Mouse (Mus musculus) midbrain, embryonic 13.5 days (tissue): ENCODE measurements at regions not wholly inside any gene's neighbourhood (a gene's known extent, or its start where the extent isn't known, plus 50 kb on each side); places are given as distances from the start of the nearest gene placed in this dataset.

Source experiments
- ATAC-seq: fragments of 200-750 bp; cut with Nextera tagmentation; 2 replicates; pipeline ENCODE4 v1.8.0; 2017; ENCODE audit warnings: mild to moderate bottlenecking, moderate TSS enrichment, moderate library complexity
- H3K27ac ChIP-seq: fragments of 300-500 bp; sonication (generic); 2 replicates; pipeline ENCODE4 v1.5.1; 2015; ENCODE audit warnings: inconsistent platforms, mild to moderate bottlenecking, moderate library complexity
- H3K27me3 ChIP-seq: fragments of 300-500 bp; sonication (generic); 2 replicates; pipeline ENCODE4 v1.6.1; 2015; ENCODE audit warnings: mild to moderate bottlenecking, inconsistent platforms
- H3K36me3 ChIP-seq: fragments of 300-500 bp; sonication (generic); 2 replicates; pipeline ENCODE4 v1.6.1; 2015; ENCODE audit warnings: mild to moderate bottlenecking, inconsistent platforms
- H3K4me1 ChIP-seq: fragments of 300-500 bp; sonication (generic); replicated peaks from 2 replicates; pipeline ENCODE4 v1.6.1; 2015; ENCODE audit warnings: inconsistent platforms
- H3K4me2 ChIP-seq: fragments of 300-500 bp; sonication (generic); replicated peaks from 2 replicates; pipeline ENCODE4 v1.6.1; 2015; ENCODE audit warnings: moderate library complexity, mild to moderate bottlenecking, inconsistent platforms
- H3K4me3 ChIP-seq: fragments of 300-500 bp; sonication (generic); replicated peaks from 2 replicates; pipeline ENCODE4 v1.5.1; 2015; ENCODE audit warnings: mild to moderate bottlenecking, inconsistent platforms
- H3K9ac ChIP-seq: fragments of 300-500 bp; sonication (generic); replicated peaks from 2 replicates; pipeline ENCODE4 v1.6.1; 2015; ENCODE audit warnings: mild to moderate bottlenecking, inconsistent platforms
- H3K9me3 ChIP-seq: fragments of 300-500 bp; sonication (generic); 2 replicates; pipeline ENCODE4 v1.6.1; 2016; ENCODE audit warnings: mild to moderate bottlenecking, inconsistent platforms
- WGBS: fragments of 180-500 bp; shearing (Covaris S2); methylation state at CpG from one replicate; pipeline ENCODE4 v1.1.7; 2015; 5-methylcytosine and 5-hydroxymethylcytosine counted together

GRCm38 (mm10) chr10:8100489-8100888, 144.5 kb upstream of the Tab2 start:
- Histone ChIP-seq H3K27ac (no peak overlapping the region), H3K27me3 (no peaks in the 10 kb centered on the region), H3K4me2 (no peak overlapping the region), H3K9ac (no peak overlapping the region), H3K4me1 (no peaks in the 10 kb centered on the region), H3K4me3 (no peak overlapping the region), H3K9me3 (peaks cover 3% of the 10 kb centered on the region; the same call in 1 of the 2 replicates), H3K36me3 (no peaks in the 10 kb centered on the region)
- 93% methylated on average over 6 of the region's 6 CpGs for WGBS
- ATAC-seq: no peak

GRCm38 (mm10) chr10:8095924-8096323, 139.9 kb upstream of the Tab2 start:
- no peaks in the 10 kb centered on the region for H3K36me3 ChIP-seq
- no peak overlapping the region for H3K9ac ChIP-seq
- H3K9me3 ChIP-seq: peaks cover 3% of the 10 kb centered on the region; the same call in 1 of the 2 replicates
- no peak overlapping the region for H3K4me3 ChIP-seq
- 8% methylated on average over 2 of the region's 2 CpGs for WGBS
- 0 out of 2 replicates have a peak, but pooled peaks cover 3% of the 10 kb centered on the region for H3K4me1 ChIP-seq
- no peak for ATAC-seq
- no peak overlapping the region for H3K27ac ChIP-seq
- no peak overlapping the region for H3K4me2 ChIP-seq
- H3K27me3 ChIP-seq: no peaks in the 10 kb centered on the region

GRCm38 (mm10) chr10:8095206-8095605, 139.2 kb upstream of the Tab2 start:
- WGBS: 91% methylated on average over 3 of the region's 3 CpGs
- Histone ChIP-seq H3K4me1 (0 out of 2 replicates have a peak, but pooled peaks cover 3% of the 10 kb centered on the region), H3K27me3 (no peaks in the 10 kb centered on the region), H3K27ac (no peak overlapping the region), H3K4me2 (no peak overlapping the region), H3K4me3 (no peak overlapping the region), H3K9me3 (peaks cover 3% of the 10 kb centered on the region; the same call in 1 of the 2 replicates), H3K9ac (no peak overlapping the region), H3K36me3 (no peaks in the 10 kb centered on the region)
- ATAC-seq: no peak

GRCm38 (mm10) chr10:8091871-8092552, 136.0 kb upstream of the Tab2 start:
- no peaks in the 10 kb centered on the region for H3K36me3 ChIP-seq
- H3K4me1 ChIP-seq: 0 out of 2 replicates have a peak, but pooled peaks cover 3% of the 10 kb centered on the region
- no peak overlapping the region for H3K9ac ChIP-seq
- H3K27ac ChIP-seq: no peak overlapping the region
- H3K9me3 ChIP-seq: no peaks in the 10 kb centered on the region
- H3K4me2 ChIP-seq: no peak overlapping the region
- 51% methylated on average over 8 of the region's 8 CpGs for WGBS
- no peaks in the 10 kb centered on the region for H3K27me3 ChIP-seq
- H3K4me3 ChIP-seq: no peak overlapping the region
- 0 out of 2 replicates have a peak, but pooled peaks have one; percentile 20 for ATAC-seq

- no peak overlapping the region for H3K9ac ChIP-seq
- no peak overlapping the region for H3K27ac ChIP-seq
- H3K9me3 ChIP-seq: no peaks in the 10 kb centered on the region
- H3K4me3 ChIP-seq: no peak overlapping the region
- H3K4me1 ChIP-seq: 0 out of 2 replicates have a peak, but pooled peaks cover 3% of the 10 kb centered on the region
- no peaks in the 10 kb centered on the region for H3K36me3 ChIP-seq
- ATAC-seq: peak; percentile 75; the same call in 1 of the 2 replicates
- H3K27me3 ChIP-seq: no peaks in the 10 kb centered on the region
- H3K4me2 ChIP-seq: no peak overlapping the region
- WGBS: 6% methylated on average over 9 of the region's 9 CpGs
Measured at GRCm38 (mm10) chr10:8089296-8089695, 133.3 kb upstream of the Tab2 start.

- no peak overlapping the region for H3K9ac ChIP-seq
- H3K27me3 ChIP-seq: no peaks in the 10 kb centered on the region
- no peaks in the 10 kb centered on the region for H3K9me3 ChIP-seq
- H3K36me3 ChIP-seq: no peaks in the 10 kb centered on the region
- 0 out of 2 replicates have a peak, but pooled peaks cover 3% of the 10 kb centered on the region for H3K4me1 ChIP-seq
- whole genome bisulfite sequencing: 73% methylated on average over 3 of the region's 3 CpGs
- no peak for ATAC-seq
- H3K4me3 ChIP-seq: no peak overlapping the region
- H3K4me2 ChIP-seq: no peak overlapping the region
- H3K27ac ChIP-seq: no peak overlapping the region
Measured at GRCm38 (mm10) chr10:8088737-8089136, 132.7 kb upstream of the Tab2 start.

GRCm38 (mm10) chr10:8088321-8088720, 132.3 kb upstream of the Tab2 start:
- H3K27ac ChIP-seq: no peak overlapping the region
- H3K4me1 ChIP-seq: 0 out of 2 replicates have a peak, but pooled peaks cover 3% of the 10 kb centered on the region
- ATAC-seq: no peak
- no peak overlapping the region for H3K4me2 ChIP-seq
- no peaks in the 10 kb centered on the region for H3K36me3 ChIP-seq
- no peaks in the 10 kb centered on the region for H3K9me3 ChIP-seq
- no peak overlapping the region for H3K4me3 ChIP-seq
- H3K9ac ChIP-seq: no peak overlapping the region
- H3K27me3 ChIP-seq: no peaks in the 10 kb centered on the region
- 94% methylated on average over 3 of the region's 3 CpGs for WGBS

- H3K4me3 ChIP-seq: no peak overlapping the region
- H3K27me3 ChIP-seq: no peaks in the 10 kb centered on the region
- ATAC-seq: no peak
- H3K4me1 ChIP-seq: 0 out of 2 replicates have a peak, but pooled peaks cover 3% of the 10 kb centered on the region
- H3K27ac ChIP-seq: no peak overlapping the region
- H3K36me3 ChIP-seq: no peaks in the 10 kb centered on the region
- H3K9ac ChIP-seq: no peak overlapping the region
- 57% methylated on average over 2 of the region's 2 CpGs for WGBS
- no peaks in the 10 kb centered on the region for H3K9me3 ChIP-seq
- no peak overlapping the region for H3K4me2 ChIP-seq
Measured at GRCm38 (mm10) chr10:8087106-8087505, 131.1 kb upstream of the Tab2 start.

GRCm38 (mm10) chr10:8086442-8086841, 130.4 kb upstream of the Tab2 start:
- no peaks in the 10 kb centered on the region for H3K9me3 ChIP-seq
- no peak overlapping the region for H3K27ac ChIP-seq
- H3K27me3 ChIP-seq: no peaks in the 10 kb centered on the region
- no peak overlapping the region for H3K9ac ChIP-seq
- H3K36me3 ChIP-seq: no peaks in the 10 kb centered on the region
- no peak overlapping the region for H3K4me2 ChIP-seq
- no peaks in the 10 kb centered on the region for H3K4me1 ChIP-seq
- no peak overlapping the region for H3K4me3 ChIP-seq
- ATAC-seq: no peak
- 88% methylated on average over 4 of the region's 4 CpGs for WGBS

GRCm38 (mm10) chr10:8077904-8078811, 122.1 kb upstream of the Tab2 start:
- 78% methylated on average over 8 of the region's 8 CpGs for WGBS
- Histone ChIP-seq H3K36me3 (no peaks in the 10 kb centered on the region), H3K4me2 (no peak overlapping the region), H3K9me3 (no peaks in the 10 kb centered on the region), H3K4me3 (no peak overlapping the region), H3K9ac (no peak overlapping the region), H3K4me1 (no peaks in the 10 kb centered on the region), H3K27me3 (no peaks in the 10 kb centered on the region), H3K27ac (no peak overlapping the region)
- ATAC-seq: no peak

- WGBS: 43% methylated on average over 1 of the region's 1 CpGs
- no peaks in the 10 kb centered on the region for H3K36me3 ChIP-seq
- H3K9me3 ChIP-seq: 0 out of 2 replicates have a peak, but pooled peaks cover 4% of the 10 kb centered on the region
- H3K27ac ChIP-seq: no peak overlapping the region
- H3K4me1 ChIP-seq: no peaks in the 10 kb centered on the region
- H3K4me2 ChIP-seq: no peak overlapping the region
- no peak overlapping the region for H3K9ac ChIP-seq
- no peaks in the 10 kb centered on the region for H3K27me3 ChIP-seq
- no peak overlapping the region for H3K4me3 ChIP-seq
- ATAC-seq: no peak
Measured at GRCm38 (mm10) chr10:8072463-8072862, 116.4 kb upstream of the Tab2 start.

- no peaks in the 10 kb centered on the region for H3K36me3 ChIP-seq
- WGBS: 82% methylated on average over 3 of the region's 3 CpGs
- H3K4me1 ChIP-seq: no peaks in the 10 kb centered on the region
- no peak overlapping the region for H3K9ac ChIP-seq
- no peak for ATAC-seq
- H3K27me3 ChIP-seq: no peaks in the 10 kb centered on the region
- H3K27ac ChIP-seq: no peak overlapping the region
- 0 out of 2 replicates have a peak, but pooled peaks cover 4% of the 10 kb centered on the region for H3K9me3 ChIP-seq
- H3K4me2 ChIP-seq: no peak overlapping the region
- no peak overlapping the region for H3K4me3 ChIP-seq
Measured at GRCm38 (mm10) chr10:8071858-8072257, 115.8 kb upstream of the Tab2 start.
